Mouse (Mus musculus) ES-Bruce4 (cell line): Measurements from ENCODE around the gene Slc44a1.

Source experiments
- CTCF ChIP-seq: IDR thresholded peaks from one replicate; pipeline ENCODE4 v1.8.1; 2011; ENCODE audit warnings: low read depth, low read length
- POLR2A ChIP-seq: IDR thresholded peaks from one replicate; pipeline ENCODE4 v1.8.1; 2011; ENCODE audit warnings: low read length; ENCODE audit not compliant: insufficient read depth

- TF ChIP-seq POLR2A: no peak
- no peak for TF ChIP-seq CTCF
These were observed 50.2 kb downstream of the Slc44a1 start for GRCm38 (mm10) chr4:53490371-53490770.
